Mouse (Mus musculus): ENCODE data around the gene Vmn2r31.
"Not testable (repeated sequence)": the region's sequence is repeated elsewhere in the genome, so short reads cannot be mapped to it uniquely, and the experiment has no call there.

The Vmn2r31 gene

DNA sequence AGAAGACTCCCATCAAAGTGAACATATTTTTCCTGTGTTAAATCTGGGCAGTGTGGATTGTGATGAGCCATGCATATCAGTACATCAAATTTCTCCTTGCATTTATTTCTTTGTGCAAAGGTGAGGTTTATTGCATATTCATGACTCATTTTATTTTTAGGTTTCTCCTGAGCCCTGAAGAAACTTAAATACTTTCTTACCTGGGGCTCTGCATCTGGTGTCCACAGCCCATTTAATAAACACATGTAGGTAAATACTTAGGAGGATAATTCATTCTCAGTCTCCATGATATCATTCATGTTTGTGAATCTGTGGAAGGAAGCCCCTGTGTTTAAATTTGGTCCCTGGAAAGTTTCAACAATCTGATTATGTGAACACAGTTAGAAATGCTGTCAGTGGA, at the start of gene Vmn2r31:
Gene Vmn2r31, minus strand, starts transcription at position 101 of the 400 bp plus-strand sequence.
- DNase-seq (ENCODE audit: low spot score in 2 of 2), result not testable (repeated sequence)

DNA sequence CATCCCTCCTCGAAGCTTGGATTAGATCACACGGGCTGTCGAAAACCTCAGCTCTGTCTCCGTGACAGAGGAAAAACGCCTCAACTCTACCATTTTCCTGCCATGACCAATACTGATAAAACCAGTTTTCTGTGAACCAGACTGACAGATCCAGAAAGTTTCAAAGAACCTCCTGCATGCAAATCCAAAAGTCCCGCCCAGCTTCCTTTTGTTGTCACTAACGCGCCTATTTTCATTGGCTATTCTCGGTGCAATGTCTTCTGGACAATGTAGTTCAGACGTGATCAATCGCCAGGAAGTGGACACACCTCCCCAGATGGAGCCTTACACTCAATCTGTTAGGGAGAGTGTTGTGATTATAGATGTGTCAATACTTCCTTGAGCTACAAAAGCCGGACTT, 25.1 kb downstream of the Vmn2r31 start, which contains the start of gene Gm45783:
Gene Gm45783, minus strand, starts transcription at position 143 of the 400 bp plus-strand sequence.
- not testable (repeated sequence) for DNase-seq (ENCODE audit: low spot score in 2 of 2)

DNA sequence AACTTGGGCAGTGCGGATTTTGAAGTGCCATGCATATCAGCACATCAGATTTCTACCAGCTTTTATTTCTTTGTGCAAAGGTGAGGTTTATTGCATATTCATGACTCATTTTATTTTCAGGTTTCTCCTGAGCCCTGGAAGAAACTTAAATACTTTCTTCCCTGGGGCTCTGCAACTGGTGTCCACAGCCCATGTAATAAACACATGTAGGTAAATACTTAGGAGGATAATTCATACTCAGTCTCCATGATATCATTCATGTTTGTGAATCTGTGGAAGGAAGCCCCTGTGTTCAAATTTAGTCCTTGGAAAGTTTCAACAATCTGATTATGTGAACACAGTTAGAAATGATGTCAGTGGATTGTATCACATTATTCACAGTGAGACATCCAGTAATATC, 62.0 kb downstream of the Vmn2r31 start, which contains the start of gene Vmn2r30:
Gene Vmn2r30, minus strand, starts transcription at position 101 of the 400 bp plus-strand sequence.
- not testable (repeated sequence) for DNase-seq (ENCODE audit: low spot score in 2 of 2)

All from right cerebral cortex, postnatal 36 days (tissue).